Mouse (Mus musculus): ENCODE measurements at regions not wholly inside any gene's neighbourhood (a gene's known extent, or its start where the extent isn't known, plus 50 kb on each side); places are given as distances from the start of the nearest gene placed in this dataset.
A peak's percentile ranks its signal among the peaks of the same experiment; 100 is the strongest.

- DNase-seq (ENCODE audit: low spot score in 2 of 2) = no peak
Observed at GRCm38 (mm10) chr4:33552856-33553255, 242.7 kb downstream of the Rngtt start.

GRCm38 (mm10) chr4:33554606-33555005 is 244.5 kb downstream of the Rngtt start:
- no peak for DNase-seq (ENCODE audit: low spot score in 2 of 2)

GRCm38 (mm10) chr4:33555231-33555933 is 245.3 kb downstream of the Rngtt start:
- no peak for DNase-seq (ENCODE audit: low spot score in 2 of 2)

GRCm38 (mm10) chr4:33555966-33556365 is 245.9 kb downstream of the Rngtt start:
- DNase-seq (ENCODE audit: low spot score in 2 of 2) = no peak

GRCm38 (mm10) chr4:33556661-33557540 is 246.8 kb downstream of the Rngtt start:
- no peak for DNase-seq (ENCODE audit: low spot score in 2 of 2)

GRCm38 (mm10) chr4:33570274-33570673 is 260.2 kb downstream of the Rngtt start:
- no peak for DNase-seq (ENCODE audit: low spot score in 2 of 2)

GRCm38 (mm10) chr4:33571351-33571750 is 261.2 kb downstream of the Rngtt start:
- no peak for DNase-seq (ENCODE audit: low spot score in 2 of 2)

- DNase-seq (ENCODE audit: low spot score in 2 of 2) = no peak
Observed at GRCm38 (mm10) chr4:33577631-33578030, 267.5 kb downstream of the Rngtt start.

GRCm38 (mm10) chr4:33580491-33580890 is 270.4 kb downstream of the Rngtt start:
- DNase-seq (ENCODE audit: low spot score in 2 of 2) = no peak

- no peak for DNase-seq (ENCODE audit: low spot score in 2 of 2)
Observed at GRCm38 (mm10) chr4:33581180-33581591, 271.1 kb downstream of the Rngtt start.

GRCm38 (mm10) chr4:33581766-33582525 is 271.8 kb downstream of the Rngtt start:
- no peak for DNase-seq (ENCODE audit: low spot score in 2 of 2)

GRCm38 (mm10) chr4:33582986-33583720 is 273.0 kb downstream of the Rngtt start:
- DNase-seq (ENCODE audit: low spot score in 2 of 2) = no peak

GRCm38 (mm10) chr4:33583979-33584907 is 274.1 kb downstream of the Rngtt start:
- no peak for DNase-seq (ENCODE audit: low spot score in 2 of 2)

GRCm38 (mm10) chr4:33585821-33586220 is 275.7 kb downstream of the Rngtt start:
- no peak for DNase-seq (ENCODE audit: low spot score in 2 of 2)

GRCm38 (mm10) chr4:33586290-33586614 is 276.1 kb downstream of the Rngtt start:
- DNase-seq (ENCODE audit: low spot score in 2 of 2) = no peak

- DNase-seq (ENCODE audit: low spot score in 2 of 2) = peak; percentile 23
Observed at GRCm38 (mm10) chr4:33586615-33587451, 276.7 kb downstream of the Rngtt start.

GRCm38 (mm10) chr4:33587666-33588065 is 277.6 kb downstream of the Rngtt start:
- peak; percentile 46 to 56 for DNase-seq (ENCODE audit: low spot score in 2 of 2)

- no peak for DNase-seq (ENCODE audit: low spot score in 2 of 2)
Observed at GRCm38 (mm10) chr4:33588127-33588526, 278.0 kb downstream of the Rngtt start.

GRCm38 (mm10) chr4:33589207-33589606 is 279.1 kb downstream of the Rngtt start:
- no peak for DNase-seq (ENCODE audit: low spot score in 2 of 2)

All from heart, adult 9 months (tissue).